Mouse (Mus musculus) lung, postnatal 0 days (tissue): ENCODE measurements around the gene Rhd.

Experiments
- CTCF ChIP-seq: IDR thresholded peaks from 2 replicates; pipeline ENCODE4 v1.5.1; 2016; ENCODE audit warnings: antibody characterized with exemption, mild to moderate bottlenecking
- EP300 ChIP-seq: IDR thresholded peaks from 2 replicates; pipeline ENCODE4 v1.6.1; 2016; ENCODE audit warnings: antibody characterized with exemption, mild to moderate bottlenecking, control low read depth

- TF ChIP-seq CTCF (peak; percentile 86), EP300 (no peak)
Observed at GRCm38 (mm10) chr4:134879410-134879981, 15.2 kb downstream of the Rhd start.
